Mouse (Mus musculus): Measurements from ENCODE around the gene Zfp46. TPM values are rescaled to one million over a fixed set of nuclear protein-coding genes. Genes with fewer than 3 reads are reported as not detected.

Zfp46 gene
- polyA plus RNA-seq, 1 experiment from 2014 or later = 23.9 TPM

DNA sequence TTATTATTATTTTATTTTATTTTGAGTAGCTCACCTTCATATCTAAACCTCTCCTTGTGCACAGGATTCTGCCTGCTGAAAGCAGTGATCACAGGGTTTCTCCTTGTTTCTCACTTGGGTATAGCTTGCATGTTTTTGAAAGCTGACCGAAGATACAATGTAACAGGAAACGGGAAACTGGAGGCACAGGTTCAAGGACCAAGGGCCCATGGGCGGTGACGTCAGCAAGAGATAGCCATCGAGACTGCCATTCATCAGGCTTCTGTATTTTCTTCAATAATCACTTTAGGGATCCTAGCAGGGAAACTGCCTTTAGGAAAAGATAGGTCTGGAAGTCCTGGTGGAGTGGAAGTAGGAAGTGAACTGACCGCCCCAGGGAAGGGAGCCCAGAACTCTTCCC is 7.2 kb downstream of the Zfp46 start:
- no peak overlapping the region for H3K9ac ChIP-seq
- H3K4me3 ChIP-seq = no peak overlapping the region
- ATAC-seq (ENCODE audit: borderline replicate concordance, extremely low read depth, low FRiP score, low TSS enrichment) = no peak
- H3K9me3 ChIP-seq = no peaks in the 10 kb centered on the region
- H3K4me2 ChIP-seq = no peak overlapping the region
- H3K4me1 ChIP-seq = peaks cover 9% of the 10 kb centered on the region
- H3K36me3 ChIP-seq = peaks cover 78% of the 10 kb centered on the region
- H3K27me3 ChIP-seq = no peaks in the 10 kb centered on the region
- H3K27ac ChIP-seq = no peak overlapping the region
- whole genome bisulfite sequencing = 84% methylated on average over 6 of the region's 6 CpGs

DNA sequence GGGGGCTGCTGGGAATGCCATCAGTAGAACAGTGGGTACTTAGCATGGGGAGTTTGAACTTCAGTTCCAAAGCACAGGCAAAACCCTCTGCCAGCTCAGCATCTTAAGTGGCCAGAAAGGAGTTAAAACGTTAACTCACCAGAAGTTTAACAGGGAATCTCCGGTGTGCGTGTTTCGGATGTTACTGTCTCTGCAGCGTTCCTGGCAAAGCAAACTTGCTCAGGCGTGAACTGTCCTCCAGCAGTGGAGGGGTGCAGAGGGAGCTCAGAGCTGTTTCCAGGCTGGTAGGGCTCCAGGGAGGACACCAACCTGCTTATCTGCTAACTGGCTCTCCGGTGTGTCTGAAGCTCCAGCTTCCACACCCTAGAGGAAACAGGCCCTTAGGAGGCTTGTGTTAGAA is 11.5 kb downstream of the Zfp46 start:
- H3K9me3 ChIP-seq = no peaks in the 10 kb centered on the region
- H3K27me3 ChIP-seq = no peaks in the 10 kb centered on the region
- no peak overlapping the region for H3K9ac ChIP-seq
- no peak overlapping the region for H3K27ac ChIP-seq
- H3K36me3 ChIP-seq = peaks cover 39% of the 10 kb centered on the region
- WGBS = 53% methylated on average over 7 of the region's 7 CpGs
- no peaks in the 10 kb centered on the region for H3K4me1 ChIP-seq
- H3K4me3 ChIP-seq = no peak overlapping the region
- no peak for ATAC-seq (ENCODE audit: borderline replicate concordance, extremely low read depth, low FRiP score, low TSS enrichment)
- no peak overlapping the region for H3K4me2 ChIP-seq

DNA sequence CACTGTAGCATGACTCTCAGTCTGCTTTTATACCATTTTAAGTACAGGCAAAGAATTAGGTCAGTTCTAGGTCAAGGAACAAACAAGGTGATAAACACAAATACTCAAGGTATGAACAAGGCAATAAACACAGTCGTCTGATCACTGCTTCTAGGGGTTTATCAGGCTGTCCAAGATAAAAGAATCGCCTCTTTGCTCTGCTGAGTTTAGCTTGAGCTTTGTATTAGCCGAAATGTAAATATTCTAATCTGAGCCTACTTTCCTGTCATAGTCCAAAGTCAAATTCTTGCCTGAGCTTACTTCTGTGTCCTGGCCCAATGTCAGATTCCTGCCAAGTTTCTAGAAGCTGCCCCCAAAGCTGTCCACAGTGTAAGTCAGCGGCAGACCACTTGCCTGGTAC is 18.0 kb downstream of the Zfp46 start:
- ATAC-seq (ENCODE audit: borderline replicate concordance, extremely low read depth, low FRiP score, low TSS enrichment) = no peak
- H3K4me3 ChIP-seq = no peak overlapping the region
- no peak overlapping the region for H3K27ac ChIP-seq
- no peaks in the 10 kb centered on the region for H3K36me3 ChIP-seq
- 24% methylated on average over 4 of the region's 4 CpGs for WGBS
- H3K9me3 ChIP-seq = no peaks in the 10 kb centered on the region
- H3K27me3 ChIP-seq = no peaks in the 10 kb centered on the region
- H3K4me2 ChIP-seq = no peak overlapping the region
- peaks cover 5% of the 10 kb centered on the region; the same call in 1 of the 2 replicates for H3K4me1 ChIP-seq
- no peak overlapping the region for H3K9ac ChIP-seq

DNA sequence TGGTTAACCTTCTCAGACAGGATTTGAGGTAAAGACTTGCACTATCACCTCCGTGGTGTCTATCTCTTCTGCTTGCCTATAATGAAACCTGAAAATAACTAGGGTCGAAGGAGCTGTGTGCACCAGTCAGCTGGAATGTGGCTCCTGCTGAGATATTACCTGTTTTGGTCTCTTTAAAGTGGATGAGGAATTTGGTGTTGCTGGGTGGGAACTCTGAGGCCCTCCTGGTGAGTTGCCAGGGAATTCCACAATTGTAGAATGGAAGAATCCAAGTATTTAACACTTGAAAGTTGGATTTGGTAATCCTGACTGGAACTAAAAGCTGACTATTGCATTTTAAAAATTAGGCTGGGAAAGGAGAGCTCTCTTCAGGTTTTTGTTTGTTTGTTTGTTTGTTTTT is 19.7 kb downstream of the Zfp46 start:
- Histone ChIP-seq H3K27me3 (no peaks in the 10 kb centered on the region), H3K27ac (peak overlapping the region; percentile 38; the same call in 1 of the 2 replicates), H3K4me2 (no peak overlapping the region), H3K9ac (no peak overlapping the region), H3K4me1 (peaks cover 7% of the 10 kb centered on the region; the same call in 1 of the 2 replicates), H3K4me3 (no peak overlapping the region), H3K36me3 (no peaks in the 10 kb centered on the region), H3K9me3 (no peaks in the 10 kb centered on the region)
- no peak for ATAC-seq (ENCODE audit: borderline replicate concordance, extremely low read depth, low FRiP score, low TSS enrichment)
- WGBS = 35% methylated on average over 2 of the region's 2 CpGs

DNA sequence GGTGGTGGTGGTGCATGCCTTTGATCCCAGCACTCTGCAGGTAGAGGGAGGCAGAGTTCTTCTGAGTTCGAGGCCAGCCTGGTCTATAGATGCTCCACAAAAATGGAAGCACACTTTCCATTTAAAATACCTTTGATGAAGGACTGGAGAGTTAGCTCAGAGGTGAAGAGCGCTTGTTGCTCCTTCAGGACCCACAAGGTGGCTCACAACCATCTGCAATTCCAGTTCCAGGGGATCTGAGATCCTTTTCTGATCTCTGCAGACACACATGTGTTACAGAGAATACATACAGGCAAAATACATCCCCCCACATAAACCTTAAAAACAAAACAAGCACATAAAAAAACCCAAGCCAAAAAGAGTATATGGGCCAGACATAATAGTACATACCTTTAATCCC is 23.9 kb downstream of the Zfp46 start:
- WGBS = 56% methylated on average over 2 of the region's 2 CpGs
- H3K4me1 ChIP-seq = peaks cover 25% of the 10 kb centered on the region
- ATAC-seq (ENCODE audit: borderline replicate concordance, extremely low read depth, low FRiP score, low TSS enrichment) = no peak

DNA sequence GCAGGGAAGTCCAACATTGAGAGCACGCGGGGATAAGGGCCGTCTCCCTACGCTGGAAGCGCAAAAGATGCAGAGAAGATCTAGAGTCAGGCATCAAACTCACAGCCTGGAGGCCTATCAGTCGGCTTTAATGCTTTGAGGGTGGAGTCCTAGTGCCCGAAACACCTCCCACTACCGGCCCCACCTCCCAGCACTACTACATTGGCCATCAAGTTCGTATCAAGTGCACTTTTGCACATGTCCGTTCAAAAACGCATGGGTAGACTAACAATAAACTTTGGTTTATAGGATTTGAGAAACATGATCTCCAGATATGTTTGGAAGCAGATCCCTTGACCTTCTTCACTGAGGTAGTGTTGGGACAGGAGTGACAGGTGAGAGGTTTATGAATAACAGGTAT is 25.3 kb downstream of the Zfp46 start:
- Histone ChIP-seq H3K36me3 (no peaks in the 10 kb centered on the region), H3K4me3 (peak overlapping the region; percentile 94), H3K4me2 (peak overlapping the region; percentile 76), H3K9me3 (no peaks in the 10 kb centered on the region), H3K4me1 (peaks cover 32% of the 10 kb centered on the region), H3K27ac (peak overlapping the region; percentile 97), H3K27me3 (no peaks in the 10 kb centered on the region), H3K9ac (peak overlapping the region; percentile 66)
- no peak for ATAC-seq (ENCODE audit: borderline replicate concordance, extremely low read depth, low FRiP score, low TSS enrichment)
- WGBS = 5% methylated on average over 11 of the region's 11 CpGs

More for the DNA sequence above, 23.9 kb downstream of the Zfp46 start:
- Histone ChIP-seq H3K9me3 (no peaks in the 10 kb centered on the region), H3K27me3 (no peaks in the 10 kb centered on the region), H3K4me2 (no peak overlapping the region), H3K4me3 (no peak overlapping the region), H3K36me3 (no peaks in the 10 kb centered on the region), H3K9ac (no peak overlapping the region), H3K27ac (no peak overlapping the region)

DNA sequence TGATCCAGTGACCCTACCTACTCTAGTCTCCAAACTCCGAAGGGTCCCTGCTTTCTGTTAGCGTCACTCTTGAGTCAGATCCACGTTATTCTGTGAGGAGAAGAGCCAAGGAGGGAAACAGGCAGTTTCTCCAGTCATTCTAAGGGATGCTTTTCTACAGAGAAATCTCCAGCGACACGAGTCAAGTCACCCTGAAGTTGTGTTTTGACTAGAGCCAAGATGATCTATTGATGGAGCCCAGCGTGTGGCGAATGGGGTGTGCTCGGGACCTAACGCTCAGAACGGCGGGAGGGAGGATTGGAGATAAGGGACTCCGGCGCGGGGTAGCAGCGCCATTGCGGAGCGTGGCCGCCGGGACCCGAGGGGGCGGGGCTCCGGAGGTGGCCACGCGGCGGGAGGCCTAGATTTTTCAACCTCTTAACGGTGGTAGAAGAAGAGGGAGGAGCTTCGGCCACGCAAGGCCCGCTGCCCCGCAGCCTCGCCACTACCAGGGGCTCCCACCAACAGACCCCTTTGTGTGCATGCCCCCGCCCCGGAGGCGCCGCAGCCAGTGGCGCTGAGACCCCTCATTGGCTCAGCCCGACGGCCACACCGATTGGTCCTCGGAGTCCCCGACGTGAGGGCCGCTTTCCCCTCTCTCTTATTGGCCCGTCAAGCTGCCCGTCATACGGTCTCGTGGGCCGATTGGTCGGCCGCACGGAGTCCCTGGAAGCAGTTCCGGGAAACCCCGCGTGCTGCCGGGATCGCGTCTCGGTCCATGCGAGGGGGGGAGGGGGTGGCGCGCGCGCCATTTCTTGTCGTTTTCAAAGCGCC is 26.0 kb downstream of the Zfp46 start, which contains the start of gene Hnrnpr:
Gene Hnrnpr, plus strand, starts transcription at position 714 of the 813 bp plus-strand sequence.
- Histone ChIP-seq H3K4me3 (peak within 1 kb of the TSS; percentile 94), H3K9me3 (no peaks in the 10 kb centered on the region), H3K27ac (peak within 1 kb of the TSS; percentile 97), H3K27me3 (no peaks in the 10 kb centered on the region), H3K9ac (peak within 1 kb of the TSS; percentile 99), H3K4me2 (peak within 1 kb of the TSS; percentile 76), H3K36me3 (no peaks in the 10 kb centered on the region), H3K4me1 (peaks cover 36% of the 10 kb centered on the region)
- WGBS = under 1% methylated on average over 64 of the region's 65 CpGs
- peak; percentile 99 for ATAC-seq (ENCODE audit: borderline replicate concordance, extremely low read depth, low FRiP score, low TSS enrichment)

DNA sequence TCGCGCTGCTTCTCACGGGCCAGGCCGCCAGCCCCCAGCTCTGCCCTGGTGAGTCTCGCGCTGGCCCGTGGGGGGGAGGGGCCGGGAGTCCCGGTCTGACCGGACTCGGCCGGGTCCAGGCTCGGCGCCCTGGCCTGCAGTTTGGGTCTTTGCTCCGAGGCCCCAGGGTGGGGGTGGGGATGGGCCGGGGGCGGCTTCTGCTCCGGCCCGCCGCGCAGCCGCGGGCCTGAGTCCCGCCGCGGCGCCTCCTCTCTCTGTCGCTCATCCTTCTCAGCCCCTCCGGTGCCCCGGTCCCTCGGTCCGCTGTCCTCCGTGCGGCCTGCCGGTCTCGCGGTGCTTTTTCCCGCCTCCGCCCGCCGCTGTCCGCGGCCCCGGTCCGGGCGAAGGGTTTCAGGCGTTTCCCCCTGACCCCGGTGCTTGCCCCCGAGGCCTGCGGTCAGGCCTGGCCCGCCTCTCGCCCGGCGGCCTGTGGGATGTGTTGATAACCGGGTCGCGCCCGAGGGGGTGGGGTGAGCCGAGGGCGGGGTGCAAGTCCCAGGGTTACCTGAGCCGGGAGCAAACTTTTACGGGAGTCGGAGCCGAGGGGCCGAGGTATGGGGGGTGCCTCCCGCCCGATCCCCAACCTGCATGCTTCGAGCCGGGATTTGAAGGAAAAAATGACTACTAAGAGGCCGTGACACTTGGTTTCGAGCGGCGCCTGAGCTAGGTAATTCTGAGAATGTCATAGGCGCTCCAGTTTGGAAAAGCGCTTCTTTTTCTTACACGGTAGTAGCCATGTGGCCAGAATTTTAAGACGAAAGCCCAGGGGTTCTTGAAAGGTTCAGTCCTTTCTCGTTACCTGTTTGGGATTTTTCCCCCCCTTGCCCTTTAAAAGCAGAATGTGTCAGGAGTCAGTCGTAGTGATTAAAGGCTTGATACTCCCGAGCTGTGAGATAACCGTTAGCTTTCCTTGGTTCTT is 26.8 kb downstream of the Zfp46 start:
- Histone ChIP-seq H3K36me3 (peaks cover under 1% of the 10 kb centered on the region; the same call in 1 of the 2 replicates), H3K4me3 (peak overlapping the region; percentile 94), H3K4me1 (peaks cover 36% of the 10 kb centered on the region), H3K27ac (peak overlapping the region; percentile 97), H3K9me3 (no peaks in the 10 kb centered on the region), H3K9ac (peak overlapping the region; percentile 99), H3K27me3 (no peaks in the 10 kb centered on the region), H3K4me2 (peak overlapping the region; percentile 54)
- WGBS = under 1% methylated on average over 75 of the region's 81 CpGs
- peak; percentile 62 for ATAC-seq (ENCODE audit: borderline replicate concordance, extremely low read depth, low FRiP score, low TSS enrichment)

DNA sequence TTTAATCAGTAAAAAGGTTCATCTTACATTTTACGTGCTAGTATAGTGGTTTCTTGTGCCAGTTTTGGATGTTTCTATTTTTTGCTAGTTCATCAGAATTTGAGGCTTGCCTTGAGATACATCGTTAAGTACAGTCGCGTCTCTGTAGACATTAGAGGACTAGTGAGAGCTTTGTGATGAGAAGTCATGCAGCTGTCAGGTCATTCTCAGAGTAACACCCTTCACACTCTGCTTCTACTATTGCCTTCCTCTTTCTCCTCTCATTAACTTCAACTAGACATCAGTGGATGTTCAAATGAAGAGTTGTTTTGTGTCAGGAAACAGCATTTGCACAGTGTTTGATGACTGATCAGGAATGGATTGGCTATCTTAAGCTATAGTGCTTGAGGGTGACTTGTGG is 28.1 kb downstream of the Zfp46 start:
- ATAC-seq (ENCODE audit: borderline replicate concordance, extremely low read depth, low FRiP score, low TSS enrichment) = no peak
- H3K4me2 ChIP-seq = peak overlapping the region; percentile 54
- H3K36me3 ChIP-seq = peaks cover 14% of the 10 kb centered on the region
- WGBS = 5% methylated on average over 4 of the region's 4 CpGs
- peak overlapping the region; percentile 94 for H3K4me3 ChIP-seq
- no peaks in the 10 kb centered on the region for H3K27me3 ChIP-seq
- H3K9me3 ChIP-seq = no peaks in the 10 kb centered on the region
- H3K27ac ChIP-seq = no peak overlapping the region
- H3K9ac ChIP-seq = peak overlapping the region; percentile 29; the same call in 1 of the 2 replicates
- H3K4me1 ChIP-seq = peaks cover 36% of the 10 kb centered on the region

DNA sequence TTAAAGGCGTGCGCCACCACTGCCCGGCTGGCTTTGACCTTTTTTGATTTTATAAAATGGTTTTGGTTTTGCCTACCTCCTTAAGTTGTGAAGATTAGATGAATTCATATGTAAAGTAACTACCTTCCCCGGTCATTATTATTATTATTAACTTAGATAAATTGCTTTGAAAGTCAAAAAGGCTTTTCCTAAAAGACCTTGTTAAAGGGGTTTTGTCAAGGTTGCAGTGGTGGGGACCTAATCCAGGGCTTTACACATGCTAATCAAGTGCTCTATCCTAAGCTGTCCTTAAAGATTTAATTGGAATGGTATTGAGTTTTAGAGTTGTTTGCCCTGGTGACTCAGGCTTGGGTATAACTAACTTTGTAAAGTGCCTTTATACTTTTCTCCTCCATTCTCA is 33.2 kb downstream of the Zfp46 start:
- H3K27ac ChIP-seq = no peak overlapping the region
- peaks cover 25% of the 10 kb centered on the region for H3K4me1 ChIP-seq
- H3K36me3 ChIP-seq = peaks cover 57% of the 10 kb centered on the region
- H3K4me2 ChIP-seq = no peak overlapping the region
- no peak overlapping the region for H3K9ac ChIP-seq
- H3K4me3 ChIP-seq = no peak overlapping the region
- no peaks in the 10 kb centered on the region for H3K27me3 ChIP-seq
- 91% methylated on average over 4 of the region's 4 CpGs for WGBS
- H3K9me3 ChIP-seq = no peaks in the 10 kb centered on the region
- ATAC-seq (ENCODE audit: borderline replicate concordance, extremely low read depth, low FRiP score, low TSS enrichment) = no peak

DNA sequence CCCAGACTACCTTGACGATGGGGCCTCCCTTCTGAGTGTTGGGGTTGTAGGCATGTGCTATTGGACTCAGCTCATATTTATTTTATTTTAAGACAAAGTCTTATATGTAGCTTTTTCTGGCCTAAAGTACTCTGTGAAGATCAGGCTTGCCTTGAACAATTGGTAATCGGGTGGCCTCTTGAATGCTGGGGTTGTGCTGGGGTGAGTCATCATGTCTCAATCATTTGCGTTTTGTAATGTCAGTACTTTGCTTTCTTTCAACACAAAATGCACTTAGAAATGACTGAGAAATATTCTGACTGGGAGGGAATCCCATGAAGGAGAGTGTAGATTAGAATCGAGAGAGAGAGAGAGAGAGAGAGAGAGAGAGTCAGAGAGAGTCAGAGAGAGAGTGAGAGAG is 35.5 kb downstream of the Zfp46 start:
- no peaks in the 10 kb centered on the region for H3K9me3 ChIP-seq
- no peak for ATAC-seq (ENCODE audit: borderline replicate concordance, extremely low read depth, low FRiP score, low TSS enrichment)
- no peak overlapping the region for H3K9ac ChIP-seq
- H3K4me1 ChIP-seq = peaks cover 11% of the 10 kb centered on the region
- H3K27me3 ChIP-seq = no peaks in the 10 kb centered on the region
- no peak overlapping the region for H3K27ac ChIP-seq
- H3K36me3 ChIP-seq = peaks cover 77% of the 10 kb centered on the region
- 77% methylated on average over 4 of the region's 4 CpGs for WGBS
- no peak overlapping the region for H3K4me3 ChIP-seq
- H3K4me2 ChIP-seq = no peak overlapping the region
